24 mouse cellular contexts compared by ENCODE assay signal in the genomic region with DNA sequence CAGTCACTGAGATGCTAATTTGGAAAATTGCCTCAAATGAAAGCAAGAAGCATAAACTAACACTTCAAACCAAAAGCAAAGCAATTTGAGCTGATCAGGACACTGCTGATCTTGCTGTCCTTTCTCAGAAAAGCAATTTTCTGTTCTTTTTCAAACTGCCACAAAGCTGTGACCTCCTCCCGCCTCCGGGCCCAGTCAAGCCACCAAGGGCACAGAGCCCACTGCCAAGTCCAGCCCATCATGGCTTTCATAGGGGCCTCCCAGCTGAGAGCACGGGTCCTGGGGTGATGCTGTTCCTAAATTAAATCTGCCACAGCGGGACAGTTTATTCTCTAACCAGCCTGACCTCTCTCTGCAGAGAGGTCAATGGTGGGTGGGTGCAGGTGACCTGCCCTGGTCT. TPM values are rescaled to one million over a fixed set of nuclear protein-coding genes. Genes with fewer than 3 reads are reported as not detected.
DNase-seq lines count a peak whose midpoint lies in the region; ATAC-seq and TF ChIP-seq lines count a peak whose summit lies in the region.
"Had no signal": no experiment of that assay in that cellular context is flagged by ENCODE, and none has a peak within 500 bp of the region (broad histone marks: within the 10 kb centered on the region; RNA-seq: fewer than 3 reads in every experiment).

No protein-coding gene starts in this region.

- no peaks in the 10 kb centered on the region for H3K27me3 ChIP-seq in kidney, adult 2 months (replicated peaks; ENCODE audit: control insufficient read depth, insufficient read depth, low read length)
- no peaks in the 10 kb centered on the region for H3K27me3 ChIP-seq in liver, adult 2 months (ENCODE audit: control insufficient read depth, insufficient read depth, low read length)
- no peaks in the 10 kb centered on the region; the same call in 1 of the 2 replicates for H3K27me3 ChIP-seq in liver, embryonic 12.5 days (replicated peaks)
- H3K27me3 ChIP-seq: heart, embryonic 12.5 days; Patski had no signal

- H3K4me3 ChIP-seq in kidney, adult 2 months (ENCODE audit: insufficient read depth, low read depth, low read length), result no peak overlapping the region
- no peak overlapping the region for H3K4me3 ChIP-seq in liver, adult 2 months (ENCODE audit: insufficient read depth, low read depth, low read length)
- no peak overlapping the region for H3K4me3 ChIP-seq in liver, embryonic 12.5 days
- H3K4me3 ChIP-seq: embryonic facial prominence, embryonic 15.5 days; erythroblast, embryonic 14.5 days; forebrain, embryonic 10.5 days; gastrocnemius, adult 2 months; heart, embryonic 12.5 days; hindbrain, embryonic 10.5 days had no signal

- TF ChIP-seq POLR2A in kidney, adult 2 months (IDR thresholded peaks at IDR 0.05; ENCODE audit: low read depth, low read length), result no peak
- TF ChIP-seq POLR2A in liver, adult 2 months (IDR thresholded peaks at IDR 0.05; ENCODE audit: extremely low read depth, insufficient read depth, low read length), result no peak

- H3K9ac ChIP-seq in liver, adult 2 months (ENCODE audit: low read depth, low read length), result no peak overlapping the region
- H3K9ac ChIP-seq in liver, embryonic 12.5 days, result no peak overlapping the region
- H3K9ac ChIP-seq: embryonic facial prominence, embryonic 15.5 days; heart, embryonic 12.5 days; hindbrain, embryonic 14.5 days had no signal

- WGBS in kidney, adult 2 months, result 67% methylated on average over 4 of the region's 4 CpGs
- WGBS in liver, adult 2 months, result 77% methylated on average over 4 of the region's 4 CpGs
- 66% methylated on average over 4 of the region's 4 CpGs for WGBS in liver, embryonic 12.5 days (ENCODE audit: insufficient replicate concordance)

- no peak overlapping the region for H3K4me2 ChIP-seq in liver, embryonic 12.5 days
- H3K4me2 ChIP-seq: embryonic facial prominence, embryonic 15.5 days; heart, embryonic 12.5 days; hindbrain, embryonic 14.5 days had no signal

- H3K9me3 ChIP-seq in liver, embryonic 12.5 days (replicated peaks), result peaks cover 4% of the 10 kb centered on the region

- H3K4me1 ChIP-seq in kidney, adult 2 months (ENCODE audit: control insufficient read depth, insufficient read depth, low read length), result no peaks in the 10 kb centered on the region
- no peaks in the 10 kb centered on the region for H3K4me1 ChIP-seq in liver, adult 2 months (ENCODE audit: control insufficient read depth, insufficient read depth, low read length)
- H3K4me1 ChIP-seq in liver, embryonic 12.5 days, result 0 out of 2 replicates have a peak, but pooled peaks cover 6% of the 10 kb centered on the region
- H3K4me1 ChIP-seq: embryonic facial prominence, embryonic 15.5 days; heart, embryonic 12.5 days; hindbrain, embryonic 10.5 days had no signal

- peak; percentile 68 for DNase-seq in adrenal gland, postnatal 14 days
- DNase-seq in adrenal gland, postnatal 4 days (ENCODE audit: low spot score in 2 of 2), result no peak
- peak; percentile 41 for DNase-seq in kidney, adult 2 months
- no peak for DNase-seq in kidney, adult 8-10 months
- peak; percentile 25 for DNase-seq in liver, adult 2 months (ENCODE audit: extremely low read depth, low read depth, low spot score)
- DNase-seq in right cerebral cortex, postnatal 25 days, result peak; percentile 15
- DNase-seq in right cerebral cortex, postnatal 10 days (ENCODE audit: low spot score in 2 of 2), result no peak
- DNase-seq: adrenal gland, adult 8-10 months; cerebellum, adult 11 months; cerebellum, adult 8-10 months; cerebellum, postnatal 14 days; embryo, embryonic 11 days; gastrocnemius, adult 2 months; gastrocnemius, postnatal 25 days had no signal

- no peak overlapping the region for H3K27ac ChIP-seq in kidney, adult 2 months (ENCODE audit: insufficient read depth, low read depth, low read length)
- H3K27ac ChIP-seq in liver, adult 2 months (replicated peaks; ENCODE audit: insufficient read depth, low read depth, low read length), result peak overlapping the region; percentile 22; the same call in 1 of the 2 replicates
- H3K27ac ChIP-seq in liver, embryonic 12.5 days, result no peak overlapping the region
- H3K27ac ChIP-seq: embryonic facial prominence, embryonic 15.5 days; forebrain, embryonic 10.5 days; gastrocnemius, adult 2 months; hindbrain, embryonic 10.5 days; hindbrain, embryonic 14.5 days had no signal

- no peak for TF ChIP-seq CTCF in kidney, adult 2 months (conservative IDR thresholded peaks at IDR 0.05; ENCODE audit: insufficient read depth, insufficient read length, low read depth, low read length)
- TF ChIP-seq CTCF in liver, adult 2 months (IDR thresholded peaks at IDR 0.05; ENCODE audit: low read depth, low read length), result no peak

- no peak for ATAC-seq in liver, embryonic 12.5 days
- ATAC-seq: activated CD4-positive, CD25-positive, alpha-beta regulatory T cell, adult 4 months; forebrain, embryonic 14.5 days; Patski had no signal

- H3K36me3 ChIP-seq in kidney, adult 2 months (ENCODE audit: control insufficient read depth, insufficient read depth, low read length), result no peaks in the 10 kb centered on the region
- H3K36me3 ChIP-seq in liver, adult 2 months (ENCODE audit: control insufficient read depth, insufficient read depth, low read length), result no peaks in the 10 kb centered on the region
- no peaks in the 10 kb centered on the region for H3K36me3 ChIP-seq in liver, embryonic 12.5 days
- H3K36me3 ChIP-seq: embryonic facial prominence, embryonic 15.5 days; forebrain, embryonic 10.5 days; heart, embryonic 12.5 days; hindbrain, embryonic 10.5 days had no signal

- H3K79me2 ChIP-seq in liver, adult 2 months (ENCODE audit: control insufficient read depth, insufficient read depth, low read length), result 0 out of 2 replicates have a peak, but pooled peaks cover under 1% of the 10 kb centered on the region

RNA-seq across cellular contexts. Expression of gene Hsbp1, which starts 4.7 kb away (rescaled TPM):
- 160 and 163 TPM in 2 replicates for total RNA-seq in adrenal gland, postnatal 14 days (2021)
- 100 to 1,000 TPM; 184 to 185 TPM for total RNA-seq in adrenal gland, postnatal 4 days (2021)
- 161 and 203 TPM in 2 replicates for polyA plus RNA-seq in kidney, adult 2 months (2012; rRNA removed)
- total RNA-seq in liver, adult 2 months (2014; rRNA removed), result 62.1 and 69.2 TPM in 2 replicates
- 65.3 and 82.8 TPM in 2 replicates for polyA plus RNA-seq in liver, adult 2 months (2012; rRNA removed)
- polyA plus RNA-seq in liver, embryonic 12.5 days (2016; fragmentation: Nextera tagmentation; extraction: Ambion mirVana), result 96.0 and 96.2 TPM in 2 replicates

RNA-seq across cellular contexts. Expression of gene Mlycd, which starts 55.1 kb away (rescaled TPM):
- total RNA-seq in adrenal gland, postnatal 14 days (2021), result 58.0 and 66.5 TPM in 2 replicates
- 10 to 100 TPM; 33.7 to 39.1 TPM for total RNA-seq in adrenal gland, postnatal 4 days (2021)
- 48.2 and 55.6 TPM in 2 replicates for polyA plus RNA-seq in kidney, adult 2 months (2012; rRNA removed)
- 57.3 and 68.1 TPM in 2 replicates for total RNA-seq in liver, adult 2 months (2014; rRNA removed)
- polyA plus RNA-seq in liver, adult 2 months (2012; rRNA removed), result 112 and 115 TPM in 2 replicates
- 11.7 TPM in 2 replicates for polyA plus RNA-seq in liver, embryonic 12.5 days (2016; fragmentation: Nextera tagmentation; extraction: Ambion mirVana)

Comparison
In these comparisons a context has a peak if more than half of its experiments do, and no peak if none do; other contexts are left out.
1. DNase-seq: peak in adrenal gland, postnatal 14 days (single experiment), kidney, adult 2 months (single experiment), liver, adult 2 months (single experiment) and right cerebral cortex, postnatal 25 days (single experiment); none in adrenal gland, postnatal 4 days (0 of 2), kidney, adult 8-10 months (0 of 2) and right cerebral cortex, postnatal 10 days (0 of 2).